Mouse (Mus musculus) CD4-positive helper T cell, adult 2 months (primary cell): ENCODE results near the gene Tmem175.

Experiments used
- DNase-seq: peaks from one replicate; pipeline ENCODE4 v3.0.0-alpha.2; 2012; ENCODE audit warnings: low read depth, missing footprints, low spot score

Tmem175 gene

DNA sequence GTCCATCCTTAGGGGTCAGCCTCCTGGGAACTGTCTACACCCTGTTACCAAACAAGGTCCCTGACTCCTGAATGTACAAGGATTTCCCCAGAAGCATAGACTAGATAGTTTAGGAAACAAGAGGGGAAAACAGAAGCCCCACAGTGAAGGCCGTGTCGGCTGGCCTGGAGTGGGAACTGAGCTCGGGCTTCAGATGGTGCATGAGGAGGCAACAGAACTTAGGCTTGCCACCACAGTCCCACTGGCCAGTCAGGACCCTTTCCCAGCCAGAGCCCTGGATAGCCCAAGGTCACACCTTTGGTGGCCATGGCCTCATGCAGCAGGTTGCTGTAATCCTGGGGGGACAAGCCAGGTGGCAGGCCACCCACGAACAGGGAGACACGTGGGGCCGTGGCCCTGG lies 23.8 kb downstream of the Tmem175 start:
- DNase-seq = no peak

GRCm38 (mm10) chr5:108654444-108654990 lies 24.9 kb downstream of the Tmem175 start:
- no peak for DNase-seq

GRCm38 (mm10) chr5:108655381-108655780 lies 25.8 kb downstream of the Tmem175 start:
- DNase-seq = no peak

DNA sequence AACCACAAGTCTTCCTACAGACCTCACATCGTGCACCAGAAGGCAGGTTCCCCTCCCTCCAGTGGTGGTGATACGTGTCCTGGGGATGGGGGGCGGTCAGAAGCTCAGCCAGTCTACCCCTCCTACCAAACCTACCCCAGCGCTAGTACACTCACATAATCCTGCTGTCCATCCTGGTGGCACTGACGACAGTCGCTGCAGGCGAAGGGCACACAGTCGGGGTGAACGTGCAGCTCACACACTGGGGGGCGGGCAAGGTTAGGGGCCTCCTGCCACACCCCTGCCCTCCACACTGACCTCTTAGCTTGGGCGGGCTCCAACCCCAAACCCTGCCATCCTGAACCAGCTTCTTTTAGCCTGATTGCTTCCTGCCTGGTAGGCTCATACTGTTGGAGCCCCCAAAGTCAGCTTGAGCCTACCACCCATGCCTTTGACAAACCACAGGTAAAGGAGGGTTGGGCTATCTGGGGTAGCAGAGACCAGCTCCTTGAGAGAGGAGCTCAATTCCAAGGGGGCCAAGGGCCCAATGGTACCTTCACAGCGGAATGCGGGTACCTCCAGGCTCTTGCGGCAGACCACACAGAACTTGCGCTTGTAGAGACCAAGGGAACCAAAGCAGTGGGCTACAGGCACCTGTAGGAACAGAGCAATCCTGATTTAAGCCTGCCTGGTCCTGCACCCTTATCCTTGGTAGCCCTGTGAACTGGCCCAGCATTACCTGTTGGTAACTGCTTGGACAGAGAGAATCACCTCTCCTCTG lies 26.5 kb downstream of the Tmem175 start:
- DNase-seq = no peak

DNA sequence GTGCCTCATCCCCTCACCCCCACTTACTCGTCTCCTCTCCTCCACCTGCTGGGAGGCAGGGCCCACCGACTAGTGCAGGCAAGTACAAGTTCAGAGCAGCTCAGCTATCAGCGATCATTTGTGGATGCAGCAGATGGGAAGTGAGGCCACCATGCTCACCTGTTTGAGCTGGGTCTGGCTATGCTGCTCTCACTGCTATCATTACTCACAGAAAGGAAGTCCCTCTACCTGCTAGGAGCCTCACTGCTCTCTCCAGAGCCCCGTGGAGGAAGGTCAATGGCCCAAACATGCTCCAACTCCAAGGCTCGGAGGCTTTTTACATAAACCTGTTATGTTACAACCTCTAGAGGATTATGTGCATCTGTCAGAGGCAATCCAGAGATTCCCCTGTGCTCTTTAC lies 27.8 kb downstream of the Tmem175 start:
- DNase-seq = no peak

- DNase-seq = no peak
Observed at GRCm38 (mm10) chr5:108658611-108659010, 29.0 kb downstream of the Tmem175 start.

DNA sequence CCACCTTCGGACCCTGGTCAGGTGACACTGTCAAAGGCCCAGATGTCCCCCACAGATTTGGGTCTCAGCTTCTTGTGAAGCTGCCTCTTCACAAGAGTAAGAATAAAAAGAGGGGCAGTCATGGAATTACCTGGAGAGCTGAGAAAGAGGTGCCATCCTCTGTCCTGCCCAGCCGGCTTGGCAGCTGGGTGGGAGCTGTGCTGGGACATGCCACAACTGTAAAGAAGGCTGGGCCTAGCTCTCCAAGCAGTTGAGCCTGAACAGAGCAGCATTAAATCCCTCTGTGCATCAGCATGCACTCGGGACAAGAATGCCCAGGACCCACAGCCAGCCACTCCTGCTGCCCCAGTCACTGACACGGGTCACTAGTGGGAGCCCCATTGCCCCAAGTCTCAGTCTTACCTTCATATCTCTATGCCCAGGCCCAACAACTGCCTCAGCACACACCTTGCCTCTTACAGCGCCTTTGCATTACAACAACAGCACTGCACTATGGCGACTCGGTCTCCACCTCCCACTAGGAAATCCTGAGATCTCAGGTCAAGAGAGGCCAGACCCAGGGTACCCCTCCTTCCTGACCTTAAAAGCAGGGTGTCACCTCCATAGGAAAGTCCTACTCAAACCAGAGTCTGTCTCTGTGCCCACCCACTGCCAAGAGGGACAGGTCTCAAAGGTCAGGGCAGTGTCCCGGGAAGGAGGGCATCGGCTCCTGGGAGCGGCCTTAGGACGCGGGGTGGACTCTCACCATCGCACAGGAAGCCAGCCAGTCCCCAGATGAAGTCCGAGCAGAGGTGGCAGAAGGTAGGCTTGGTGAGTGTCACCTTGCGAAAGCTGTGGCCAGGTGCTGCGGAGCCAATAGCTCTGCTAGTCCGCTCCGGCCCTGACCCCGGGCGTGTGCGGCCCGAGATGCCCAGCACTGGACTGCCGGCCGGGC lies 30.4 kb downstream of the Tmem175 start, which contains the start of gene Idua:
TSS of gene Idua (plus strand) at position 634 of the 934 bp plus-strand sequence.
- DNase-seq = no peak

DNA sequence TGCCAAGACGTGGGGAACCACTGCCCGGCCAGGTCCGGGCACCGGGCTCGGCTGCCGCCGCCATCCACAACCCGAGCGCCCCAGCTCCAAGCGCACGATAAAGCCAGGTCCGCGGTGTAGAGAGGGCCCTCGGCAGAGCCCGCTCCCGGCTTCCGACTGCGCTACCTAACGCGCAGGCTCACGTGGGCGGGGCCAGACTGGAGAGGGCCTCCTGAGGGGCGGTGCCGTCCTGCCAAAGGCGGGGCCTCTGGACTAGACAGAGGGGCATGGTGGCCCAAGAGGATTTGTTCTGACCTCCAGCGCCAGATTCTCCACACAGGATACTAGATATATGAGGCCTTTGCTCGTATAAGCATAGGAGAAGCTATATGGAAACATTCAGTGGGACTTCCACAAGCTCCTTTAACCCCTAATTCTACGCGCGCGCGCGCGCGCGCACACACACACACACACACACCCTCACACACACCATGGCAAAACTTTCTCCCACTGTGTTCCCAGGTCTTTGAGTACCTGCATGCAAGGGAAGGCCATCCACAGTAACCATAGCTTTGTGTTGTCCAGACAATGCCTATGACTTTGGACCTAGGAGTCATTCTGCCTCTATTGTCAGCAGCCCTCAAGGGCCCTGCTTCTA lies 31.2 kb downstream of the Tmem175 start:
- peak; percentile 85 for DNase-seq

DNA sequence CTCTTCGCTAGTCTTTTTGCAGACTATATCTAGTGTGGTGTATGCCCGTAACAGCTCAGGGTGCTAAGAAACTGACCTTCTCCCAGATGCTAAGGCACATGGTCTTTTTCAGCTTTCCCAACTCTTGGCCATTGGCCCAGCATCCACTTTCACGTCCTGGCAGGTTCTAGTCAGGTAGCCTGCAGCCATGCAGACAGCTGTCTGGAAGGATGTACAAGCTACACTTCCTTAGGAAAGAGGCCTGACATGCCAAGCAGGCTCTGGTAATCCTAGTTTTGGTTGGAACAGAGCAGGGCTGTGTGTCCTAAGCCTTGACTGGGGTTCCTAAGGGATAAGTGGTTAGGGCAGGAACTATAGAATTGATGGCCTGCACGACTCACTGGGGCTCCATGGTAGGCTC lies 33.2 kb downstream of the Tmem175 start:
- DNase-seq = no peak

- no peak for DNase-seq
Observed at GRCm38 (mm10) chr5:108665066-108665465, 35.5 kb downstream of the Tmem175 start.

GRCm38 (mm10) chr5:108667370-108667769 lies 37.8 kb downstream of the Tmem175 start:
- DNase-seq = no peak

- DNase-seq = no peak
Observed at GRCm38 (mm10) chr5:108668387-108668932, 38.9 kb downstream of the Tmem175 start.

- DNase-seq = peak; percentile 88
Observed at GRCm38 (mm10) chr5:108668977-108669936, 39.7 kb downstream of the Tmem175 start, which contains the start of gene Dgkq. TSS of gene Dgkq (minus strand) at chr5:108669672.

DNA sequence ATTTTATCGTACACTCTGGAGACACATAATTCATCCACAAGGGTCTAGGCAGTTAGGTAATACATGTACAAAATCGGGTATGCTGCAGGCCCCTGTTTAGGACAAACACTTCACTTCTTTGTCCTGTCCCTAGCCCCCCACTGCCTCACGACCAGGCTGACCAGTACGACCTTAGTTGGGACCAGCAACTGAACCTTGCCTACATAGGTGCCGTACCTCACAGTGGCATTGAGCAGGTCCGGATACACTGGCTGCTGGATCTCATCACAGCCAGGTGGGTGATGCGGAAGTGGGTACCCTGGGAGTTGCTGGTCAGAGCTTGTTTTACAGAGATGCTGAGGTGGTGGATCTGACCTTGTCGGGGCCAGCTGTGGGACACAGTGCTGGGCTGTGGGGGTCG lies 40.4 kb downstream of the Tmem175 start:
- DNase-seq = no peak

DNA sequence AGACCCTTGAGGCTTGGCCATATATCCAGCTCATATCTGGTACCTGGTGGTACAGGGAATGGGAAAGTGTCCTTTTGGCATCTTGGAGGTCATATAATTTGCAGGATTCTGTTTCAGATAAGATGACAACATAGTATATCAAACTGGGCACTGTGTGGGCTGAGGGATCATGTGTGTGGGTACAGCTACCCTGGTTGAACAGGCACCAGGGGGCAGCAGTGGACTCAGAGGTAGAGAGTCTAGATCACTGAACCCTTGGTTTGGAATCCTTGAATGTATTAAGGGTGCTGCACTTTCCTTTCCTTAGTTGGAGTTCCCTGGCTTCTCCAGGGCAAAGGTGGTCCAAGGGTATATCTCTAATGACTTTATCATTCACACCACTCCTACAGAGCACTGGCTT lies 41.2 kb downstream of the Tmem175 start:
- DNase-seq = peak; percentile 53

DNA sequence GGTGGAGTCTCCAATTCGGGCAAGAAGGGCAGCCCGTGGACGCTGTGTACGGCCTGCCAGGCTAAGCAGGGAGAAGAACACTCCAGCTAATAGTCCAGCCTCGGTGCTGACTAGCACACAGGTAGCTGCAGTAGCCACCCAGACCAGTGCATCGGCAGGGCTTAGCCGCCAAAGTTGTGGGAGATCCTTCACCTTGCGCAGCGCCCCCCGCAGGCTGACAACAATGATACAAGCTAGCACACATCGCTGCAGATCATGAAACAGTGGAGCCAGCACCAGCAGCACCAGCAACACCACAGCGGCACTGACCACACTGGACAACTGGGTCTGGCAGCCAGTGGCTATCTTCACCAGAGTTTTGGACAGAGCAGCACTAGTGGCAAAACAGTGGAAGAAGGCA lies 42.2 kb downstream of the Tmem175 start:
- DNase-seq = no peak

GRCm38 (mm10) chr5:108674624-108675023 lies 45.1 kb downstream of the Tmem175 start:
- DNase-seq = no peak

GRCm38 (mm10) chr5:108675251-108675816 lies 45.8 kb downstream of the Tmem175 start, which contains the start of gene Slc26a1:
TSS of gene Slc26a1 (minus strand) at chr5:108675569.
- no peak for DNase-seq

GRCm38 (mm10) chr5:108676772-108677498 lies 47.4 kb downstream of the Tmem175 start:
- DNase-seq = no peak
